Mouse (Mus musculus) kidney, adult 2 months (tissue): ENCODE data around the gene Mt3.

ENCODE experiments used
- CTCF ChIP-seq: fragments of 200-500 bp; conservative IDR thresholded peaks from 2 replicates; pipeline ENCODE4 v1.5.1; 2011; ENCODE audit warnings: low read depth, mild to moderate bottlenecking, control low read depth, low read length, moderate library complexity, mixed read lengths; ENCODE audit not compliant: insufficient read depth, insufficient read length
- POLR2A ChIP-seq: fragments of 200-500 bp; IDR thresholded peaks from one replicate; pipeline ENCODE4 v1.6.1; 2011; ENCODE audit warnings: low read depth, low read length, control low read depth

DNA sequence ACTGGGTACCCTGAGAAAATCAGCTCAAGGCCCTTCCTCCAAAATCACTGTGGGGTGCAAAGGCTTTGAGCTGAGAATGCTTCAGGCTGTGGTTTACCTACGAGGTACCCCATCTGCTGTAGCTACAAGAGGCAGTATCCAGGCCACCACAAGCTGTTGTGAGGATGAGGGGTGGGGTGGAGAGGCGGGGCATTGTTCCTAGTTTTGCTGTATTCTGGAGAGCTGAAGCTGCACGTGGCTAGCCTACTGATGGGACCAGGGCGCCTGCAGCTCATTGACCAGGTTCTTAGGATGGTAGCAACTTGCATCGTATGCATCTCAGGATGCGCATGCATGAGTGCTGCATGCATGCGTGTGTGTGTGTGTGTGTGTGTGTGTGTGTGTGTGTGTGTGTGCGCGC is 30.8 kb upstream of the Mt3 start:
- TF ChIP-seq POLR2A (no peak), CTCF (no peak)
